Mouse (Mus musculus) WW6 (cell line): ENCODE data around the gene Rgs6.

Source experiments
- DNase-seq: peaks from one replicate; pipeline ENCODE4 v3.0.0-alpha.2; 2013; ENCODE audit warnings: low read depth, low spot score

Rgs6 gene

DNA sequence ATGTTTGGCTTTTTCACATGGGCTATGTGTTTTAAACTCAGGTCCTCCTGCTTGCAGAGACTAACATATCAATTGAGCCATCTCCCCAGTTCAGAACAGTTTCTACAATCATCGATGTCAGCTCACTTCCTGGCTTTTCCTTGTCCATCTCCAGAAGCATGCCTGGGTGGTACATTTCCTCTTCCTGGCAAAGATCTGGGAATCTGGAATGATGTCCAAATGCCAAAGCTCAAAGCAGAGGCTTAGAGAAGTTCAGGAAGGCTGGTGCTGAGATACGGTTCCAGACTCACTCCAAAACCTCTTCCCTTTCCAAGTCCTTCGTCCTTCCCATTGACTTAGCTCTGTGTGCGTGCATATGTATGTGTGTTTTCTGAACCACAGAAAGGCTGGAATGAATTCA, 59.8 kb downstream of the Rgs6 start:
- DNase-seq = no peak

DNA sequence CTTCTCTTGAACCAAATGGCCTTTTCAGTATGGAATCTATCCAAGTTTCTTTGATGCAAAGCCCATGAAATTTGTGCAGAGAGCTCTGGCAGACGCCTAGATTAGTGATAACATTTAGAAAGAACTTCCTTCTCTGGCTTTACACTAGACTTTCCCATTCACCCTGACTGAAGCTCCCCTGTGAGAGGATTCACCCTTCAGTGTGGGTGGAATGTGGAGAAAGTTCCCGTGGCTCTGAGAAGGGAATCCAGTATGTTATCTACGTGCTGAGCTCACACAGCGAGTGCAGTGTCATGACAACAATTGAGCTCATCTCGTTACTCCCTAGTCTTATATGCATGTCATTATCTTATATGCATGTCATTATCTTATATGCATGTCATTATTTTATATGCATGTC, 61.9 kb downstream of the Rgs6 start:
- no peak for DNase-seq

DNA sequence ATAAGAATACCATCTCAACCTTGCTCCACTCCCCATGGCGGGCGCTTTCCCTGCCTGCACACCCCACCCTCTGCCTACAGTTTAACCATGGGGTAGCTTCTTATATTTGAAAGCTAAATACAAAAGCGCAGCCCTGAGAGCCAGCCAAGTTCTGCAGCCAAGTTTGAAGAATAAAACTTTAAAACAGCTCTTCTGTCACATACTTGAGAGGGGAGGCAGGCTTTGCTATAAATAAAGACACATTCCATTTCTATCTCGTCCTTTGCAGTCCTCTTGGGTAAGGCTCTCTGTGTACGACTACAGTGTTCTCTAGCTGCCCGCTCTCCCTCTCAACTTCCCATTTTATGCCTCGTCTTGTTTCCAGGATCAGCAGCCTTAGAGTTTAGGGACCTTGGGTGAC, 76.5 kb downstream of the Rgs6 start:
- DNase-seq = no peak

DNA sequence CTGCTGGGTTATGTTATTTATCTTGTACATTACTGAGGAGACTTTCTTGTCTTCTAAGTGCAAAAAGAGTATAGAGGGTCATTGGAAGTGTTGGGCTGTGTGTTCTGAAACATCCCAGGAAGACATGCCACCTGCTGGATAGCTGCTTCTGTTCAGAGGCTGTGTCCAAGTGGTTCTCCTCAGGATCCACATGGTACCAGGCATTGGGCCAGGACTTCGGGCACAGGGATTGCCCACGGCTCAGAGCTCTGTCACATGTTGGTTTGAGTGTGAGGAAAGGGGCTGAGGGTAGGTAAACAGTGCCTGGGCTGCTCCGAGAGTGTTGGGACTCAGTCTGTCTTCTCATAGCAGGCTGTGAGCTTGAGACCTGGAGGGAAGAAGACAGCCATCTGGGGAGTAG, 79.3 kb downstream of the Rgs6 start:
- DNase-seq = no peak

DNA sequence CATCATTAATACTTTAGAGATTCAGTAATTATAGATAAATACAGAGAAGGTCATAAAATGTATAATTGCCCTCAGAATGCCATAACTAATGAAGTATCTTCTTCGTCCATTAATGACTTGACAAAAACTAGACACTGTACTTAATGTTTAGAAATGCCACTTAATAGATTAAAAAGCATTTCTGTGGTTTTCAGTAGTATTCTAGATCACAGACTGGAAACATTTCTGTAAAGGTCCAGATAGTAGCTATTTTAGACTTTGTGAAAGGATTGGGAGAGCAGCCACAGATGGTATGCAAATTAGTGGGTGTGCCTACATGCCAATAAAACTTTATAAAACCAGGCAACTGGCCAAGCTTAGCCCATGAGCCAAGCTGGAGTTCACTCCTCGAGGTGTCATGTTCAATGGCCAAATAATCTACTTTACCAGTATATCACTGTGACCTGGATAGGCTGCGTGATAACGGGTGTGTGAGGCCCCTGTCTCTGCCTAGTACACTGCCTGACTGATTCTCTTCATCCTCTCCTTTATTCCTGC, 82.2 kb downstream of the Rgs6 start:
- DNase-seq = no peak

DNA sequence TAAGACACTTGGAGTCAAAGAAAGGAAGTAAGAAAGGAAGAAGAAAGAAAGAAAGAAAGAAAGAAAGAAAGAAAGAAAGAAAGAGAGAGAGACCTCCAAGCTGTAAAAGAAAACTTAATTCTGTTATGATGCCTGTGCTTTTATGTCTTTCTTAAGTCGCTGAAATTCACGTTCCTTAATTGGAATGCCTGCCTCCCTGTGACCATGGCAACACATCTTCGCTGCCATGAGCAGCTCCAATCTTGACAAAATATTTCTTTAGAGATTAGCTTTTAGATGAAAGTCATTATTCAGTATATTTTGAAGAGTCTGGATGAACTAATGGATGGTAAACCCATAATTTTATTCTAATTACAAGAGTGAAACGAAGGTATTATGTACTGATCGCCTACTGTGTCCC, 83.5 kb downstream of the Rgs6 start:
- no peak for DNase-seq

DNA sequence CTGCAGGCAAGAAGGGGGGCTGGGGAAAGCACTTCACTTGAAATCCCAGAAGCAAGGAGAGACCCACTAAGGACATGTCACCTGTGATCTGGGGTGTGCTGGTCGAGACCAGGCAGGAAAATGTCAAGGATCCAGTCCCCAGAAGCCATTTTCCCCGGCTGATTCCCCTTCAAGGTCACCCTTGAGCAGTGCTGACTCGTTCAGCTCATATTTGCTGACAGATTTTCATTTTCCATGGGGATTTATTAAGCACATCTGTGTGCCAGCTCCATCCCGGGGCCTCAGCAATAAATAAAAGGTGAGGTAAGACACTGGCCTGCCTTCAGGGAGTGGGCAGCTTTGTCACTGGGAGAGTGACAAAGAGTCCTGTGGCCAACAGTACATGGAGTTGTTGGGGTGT, 87.0 kb downstream of the Rgs6 start:
- no peak for DNase-seq

DNA sequence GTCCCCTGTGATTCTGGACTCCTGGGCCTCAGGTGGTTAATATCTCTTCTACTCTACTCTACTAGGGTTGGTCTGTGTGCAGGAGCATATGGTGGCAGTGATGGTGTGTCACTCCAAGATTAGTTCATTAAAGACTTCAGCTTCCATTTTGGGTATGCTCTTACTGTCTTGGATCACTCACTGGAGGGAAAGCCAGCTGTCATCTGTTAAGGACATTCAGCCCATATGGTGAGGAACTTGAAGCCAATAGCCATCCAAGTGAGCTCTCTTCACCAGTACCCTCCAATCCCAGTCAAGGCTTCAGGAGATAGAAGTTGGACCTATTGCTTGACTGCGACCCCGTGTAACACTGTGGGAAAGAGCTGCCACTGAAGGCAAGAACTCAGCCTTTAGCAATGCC, 98.9 kb downstream of the Rgs6 start:
- no peak for DNase-seq

DNA sequence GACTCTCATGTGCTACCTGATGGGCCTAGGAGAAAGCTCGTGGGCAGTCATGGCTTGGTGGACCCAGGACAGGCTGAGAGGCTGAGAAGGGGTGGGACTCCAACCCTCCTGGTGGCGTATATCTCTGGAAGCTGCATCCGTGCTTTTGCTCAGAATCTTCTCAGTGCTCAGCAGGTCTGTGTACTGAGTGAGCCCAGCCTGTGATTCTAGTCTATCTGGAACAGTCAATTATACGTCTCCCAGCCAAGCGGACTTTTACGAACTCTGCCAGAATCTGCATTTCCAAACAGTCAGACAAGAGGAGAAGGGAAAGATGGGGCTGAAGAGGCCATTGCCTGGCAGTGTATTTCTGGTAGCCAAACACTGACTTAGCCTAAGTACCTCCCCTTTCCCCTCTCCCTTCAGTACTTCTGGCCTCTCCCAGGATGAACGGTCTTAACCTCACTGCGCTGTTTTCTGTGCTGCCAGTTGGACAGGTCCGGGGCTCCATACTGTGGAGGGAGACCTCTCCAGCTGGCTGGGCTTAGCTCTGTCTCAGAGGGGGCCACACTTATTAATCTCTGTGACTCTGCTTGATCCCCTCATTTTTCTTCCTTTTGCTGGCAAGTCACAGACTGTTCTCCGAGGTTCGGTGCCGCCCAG, 110.9 kb downstream of the Rgs6 start:
- no peak for DNase-seq

DNA sequence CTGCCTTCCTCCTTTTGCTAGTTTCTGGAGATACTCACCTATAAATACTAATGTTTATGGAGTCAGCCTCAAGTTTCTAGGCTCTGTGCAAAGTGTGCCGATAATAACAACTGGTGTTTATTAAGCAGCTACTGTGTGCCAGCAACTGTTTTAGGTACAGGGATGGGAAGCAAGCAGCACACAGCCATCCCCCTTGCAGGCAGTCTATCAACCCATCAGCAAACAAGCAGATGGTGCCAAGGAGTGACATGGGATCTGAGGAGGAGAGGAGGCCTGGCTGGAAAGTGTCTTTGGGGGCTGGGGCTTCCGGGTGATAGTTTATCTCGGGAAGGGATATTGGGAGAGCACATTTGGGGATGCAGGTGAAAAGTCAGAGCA, 111.4 kb downstream of the Rgs6 start:
- no peak for DNase-seq

DNA sequence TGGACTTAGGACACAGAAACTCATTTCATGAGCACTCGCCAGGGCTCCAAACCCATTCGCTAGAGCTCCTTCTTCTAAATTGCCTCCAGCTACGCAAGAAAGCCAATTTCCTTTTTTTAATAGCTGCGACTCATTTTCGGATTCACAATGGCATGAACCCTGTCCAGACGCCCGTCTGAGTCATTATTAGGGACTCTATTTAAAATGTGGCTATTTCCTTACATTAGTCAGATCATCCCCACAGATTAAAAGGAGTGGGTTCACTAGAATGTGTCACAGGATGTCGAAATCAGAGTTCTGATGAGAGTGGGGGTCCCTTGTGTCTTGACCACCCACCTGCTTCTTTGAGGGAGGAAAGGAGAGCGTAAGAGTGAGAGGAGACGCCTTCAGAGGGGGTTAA, 112.1 kb downstream of the Rgs6 start:
- no peak for DNase-seq

DNA sequence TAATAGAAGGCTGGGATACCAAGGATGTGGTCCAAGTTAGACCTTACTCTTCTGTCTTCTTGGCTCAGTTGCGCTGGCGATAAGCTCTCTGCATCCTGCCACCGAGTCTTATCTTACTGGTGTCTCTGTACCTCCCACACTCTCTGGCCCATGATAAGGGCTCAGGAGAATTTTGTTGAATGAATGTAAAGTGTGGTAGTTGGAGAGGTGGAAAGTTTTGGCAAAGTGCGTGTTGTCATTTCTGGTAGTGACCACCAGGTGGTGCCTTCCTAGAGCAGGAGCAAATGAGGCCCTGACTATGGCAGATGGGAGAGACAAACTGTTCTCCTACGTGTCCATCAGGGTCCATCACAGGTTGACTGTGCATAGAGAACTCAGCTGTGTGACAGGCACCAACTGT, 112.7 kb downstream of the Rgs6 start:
- peak; percentile 5 for DNase-seq

DNA sequence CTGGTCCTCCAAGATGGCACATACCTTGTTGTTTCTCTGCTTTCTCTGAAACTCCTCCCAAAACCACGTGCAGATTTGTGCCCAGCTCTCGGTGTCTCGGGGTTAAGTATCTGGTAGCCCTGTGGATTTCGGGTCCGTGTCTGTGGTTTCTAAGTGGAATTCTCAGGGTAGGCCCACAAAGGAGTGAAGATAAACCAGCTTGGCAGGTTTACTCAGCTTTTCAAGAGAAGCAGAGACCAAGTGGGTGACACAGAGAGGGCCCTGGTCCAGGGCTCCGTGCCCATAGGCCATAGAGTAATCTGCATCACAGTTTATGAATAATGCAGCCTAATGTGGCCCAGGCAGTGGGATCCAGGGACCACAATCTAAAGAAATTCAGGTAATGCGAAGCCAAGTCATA, 113.3 kb downstream of the Rgs6 start:
- no peak for DNase-seq

DNA sequence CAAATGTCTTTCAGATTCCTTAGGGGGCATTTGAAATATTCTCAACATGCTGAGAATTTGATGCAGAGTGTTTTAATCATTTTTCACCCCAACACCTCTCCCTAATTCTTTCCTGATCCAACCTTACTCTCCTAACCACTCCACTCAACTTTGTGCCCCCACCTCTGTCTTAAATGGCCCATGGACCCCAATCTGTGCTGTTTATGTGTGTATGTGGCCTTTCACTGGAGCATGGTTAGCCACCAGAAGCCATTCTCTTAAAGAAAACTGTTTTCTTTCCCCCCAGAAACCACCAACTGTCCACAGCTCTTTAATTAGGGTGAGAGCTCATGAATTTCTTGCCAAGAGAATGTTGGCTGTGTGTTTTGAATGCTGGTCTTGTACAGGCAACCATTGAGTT, 122.3 kb downstream of the Rgs6 start:
- no peak for DNase-seq

DNA sequence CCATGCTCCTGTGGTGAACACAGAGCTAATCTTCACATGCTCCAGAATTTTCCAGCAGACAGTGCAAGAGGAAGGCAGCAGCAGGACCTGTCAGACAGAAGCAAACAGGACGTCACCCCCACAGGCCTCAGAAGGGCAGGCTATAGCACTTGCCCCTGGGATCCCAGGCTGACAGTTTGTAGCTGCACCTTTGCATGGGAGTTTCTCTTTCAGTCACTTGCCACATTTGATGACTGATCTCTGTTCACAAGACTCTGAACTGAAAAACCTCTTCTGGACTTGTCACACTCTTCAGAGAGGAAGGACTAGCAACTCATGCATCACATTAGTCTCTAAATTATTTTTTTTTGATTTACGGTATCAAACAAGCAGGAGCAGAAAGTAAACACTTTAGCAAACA, 126.2 kb downstream of the Rgs6 start:
- no peak for DNase-seq

DNA sequence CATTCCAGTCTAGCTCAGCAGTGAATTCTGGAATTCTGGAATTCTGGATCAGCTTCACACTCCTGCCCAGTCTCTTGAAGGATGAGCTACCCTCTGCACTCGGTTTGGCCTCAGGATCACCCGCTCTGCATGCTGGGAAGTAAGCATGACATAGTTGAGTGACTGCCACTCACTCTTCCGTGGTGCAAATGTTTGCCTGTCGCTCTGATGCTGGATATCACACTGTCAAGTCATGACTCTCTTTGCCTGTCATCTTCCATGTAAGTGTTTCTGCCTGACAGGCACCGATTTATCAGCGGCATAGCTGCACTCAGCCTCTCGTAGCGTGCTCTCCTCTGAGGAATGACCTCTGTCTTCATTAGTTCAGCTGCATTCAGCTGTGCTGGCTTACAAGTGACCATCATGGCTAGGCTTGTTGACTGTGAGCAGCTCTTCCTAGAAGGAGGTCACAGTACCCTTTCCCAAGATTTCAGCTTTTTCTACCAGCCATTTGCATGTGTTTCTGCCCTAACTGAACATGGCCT, 135.0 kb downstream of the Rgs6 start:
- DNase-seq = no peak

DNA sequence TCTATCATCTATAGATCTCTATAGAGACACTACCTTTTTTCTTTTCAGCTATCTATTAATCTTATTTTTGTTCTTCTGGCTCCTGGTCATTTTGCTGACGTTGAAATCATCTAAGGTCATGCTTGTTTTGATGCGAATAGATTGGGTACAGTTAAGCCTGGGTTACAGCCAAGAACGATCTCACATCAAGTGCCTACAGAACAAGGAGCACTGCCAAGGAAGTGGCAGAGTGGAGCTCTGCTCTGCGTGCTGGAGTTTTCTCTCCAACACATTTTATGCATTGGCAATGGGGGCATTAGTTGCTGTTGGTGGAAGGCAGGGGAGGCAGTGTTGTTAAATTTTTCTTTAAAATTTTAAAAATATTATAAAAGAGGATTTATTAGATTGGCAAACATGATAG, 138.2 kb downstream of the Rgs6 start:
- no peak for DNase-seq

DNA sequence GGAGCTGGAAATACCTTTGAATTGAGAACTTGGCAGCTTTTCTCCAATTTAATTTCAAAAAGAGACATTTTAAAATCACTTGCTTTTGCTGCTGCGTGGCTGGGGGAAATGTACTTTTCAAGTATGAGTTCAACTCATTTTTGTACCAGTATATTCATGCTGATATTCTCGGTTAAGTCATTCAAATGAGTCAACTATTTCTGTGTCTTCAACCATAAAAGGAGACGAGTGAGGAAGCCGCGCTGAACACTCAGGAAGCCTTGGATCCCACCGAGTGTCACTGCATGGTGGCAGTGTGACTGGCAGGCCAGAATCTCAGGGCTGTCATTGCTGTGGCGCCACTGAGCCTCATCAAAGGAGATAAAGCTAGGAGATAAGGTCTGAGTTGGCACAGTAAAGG, 143.5 kb downstream of the Rgs6 start:
- DNase-seq = no peak

DNA sequence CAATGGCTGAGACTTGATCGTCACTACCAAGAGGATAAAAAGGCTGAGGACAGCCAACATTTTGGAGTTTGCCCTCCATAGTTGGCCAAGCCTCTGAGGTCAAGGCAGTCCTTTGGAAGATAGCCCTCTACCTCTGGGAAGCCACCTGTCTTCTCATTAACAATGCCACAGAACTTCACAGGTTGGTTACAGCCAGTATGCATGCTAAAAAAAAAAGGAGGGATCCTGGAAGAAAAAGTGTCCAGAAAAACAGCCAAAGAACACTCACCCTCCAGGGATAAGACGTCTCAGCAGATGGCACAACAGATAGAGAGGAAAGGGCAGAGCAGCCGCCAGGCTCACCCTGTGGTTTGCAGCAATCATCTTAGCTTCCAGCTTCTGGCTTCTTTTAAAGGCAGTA, 154.9 kb downstream of the Rgs6 start:
- DNase-seq = no peak

DNA sequence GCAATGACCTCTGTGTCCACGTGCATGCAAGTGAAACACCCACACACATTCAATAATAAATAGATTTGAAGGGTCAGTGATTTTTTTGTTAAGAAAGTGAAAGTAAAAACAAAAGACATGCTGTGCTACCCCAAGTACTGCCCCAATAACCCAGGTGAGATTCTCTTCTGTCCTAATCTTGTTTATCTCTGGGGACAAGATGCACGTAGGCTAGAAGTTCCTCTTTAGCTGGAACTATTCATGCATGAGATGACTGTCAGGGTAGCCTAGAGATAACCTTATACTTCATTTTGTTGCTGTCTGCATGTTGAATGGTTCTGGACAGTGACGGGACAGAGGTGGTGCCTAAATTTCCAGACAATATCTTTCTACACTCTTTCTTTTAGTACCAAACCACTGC, 155.9 kb downstream of the Rgs6 start:
- no peak for DNase-seq

DNA sequence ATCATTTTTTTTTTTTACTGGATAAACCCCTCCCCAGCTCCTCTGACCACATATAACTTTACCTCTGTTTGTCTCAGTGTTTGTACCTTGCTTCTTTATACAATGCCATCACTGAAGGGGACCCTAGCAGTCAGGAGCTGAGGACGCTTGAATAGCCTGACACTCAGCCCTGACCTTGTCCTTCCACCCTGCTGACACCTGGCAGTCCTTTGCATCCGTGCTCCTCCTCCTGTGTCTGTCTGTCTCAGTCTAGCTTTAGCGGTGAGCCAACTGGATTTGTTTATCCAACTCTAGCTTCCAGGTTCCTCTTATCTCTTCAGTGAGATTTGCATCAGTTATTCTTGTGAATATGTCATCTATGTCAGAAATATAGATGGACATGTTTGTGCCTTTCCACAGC, 156.7 kb downstream of the Rgs6 start:
- no peak for DNase-seq

DNA sequence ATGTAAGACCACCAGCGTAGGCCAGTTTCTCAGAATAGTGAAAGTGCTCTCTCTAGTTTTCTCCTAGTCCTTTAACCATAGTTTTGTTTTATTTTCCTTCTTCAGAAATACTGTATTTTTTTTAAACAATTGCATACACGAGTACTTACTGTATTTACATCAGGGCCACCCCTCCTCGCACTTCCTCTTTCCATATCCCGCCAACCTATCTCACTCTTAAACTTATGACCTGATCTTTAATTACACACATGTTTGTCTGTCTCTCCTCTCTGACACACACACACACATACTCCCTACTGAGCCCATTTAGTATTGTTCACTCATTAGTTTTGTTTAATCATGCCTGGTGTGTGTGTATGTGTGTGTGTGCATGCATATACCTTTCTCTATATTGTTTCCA, 159.0 kb downstream of the Rgs6 start:
- no peak for DNase-seq

DNA sequence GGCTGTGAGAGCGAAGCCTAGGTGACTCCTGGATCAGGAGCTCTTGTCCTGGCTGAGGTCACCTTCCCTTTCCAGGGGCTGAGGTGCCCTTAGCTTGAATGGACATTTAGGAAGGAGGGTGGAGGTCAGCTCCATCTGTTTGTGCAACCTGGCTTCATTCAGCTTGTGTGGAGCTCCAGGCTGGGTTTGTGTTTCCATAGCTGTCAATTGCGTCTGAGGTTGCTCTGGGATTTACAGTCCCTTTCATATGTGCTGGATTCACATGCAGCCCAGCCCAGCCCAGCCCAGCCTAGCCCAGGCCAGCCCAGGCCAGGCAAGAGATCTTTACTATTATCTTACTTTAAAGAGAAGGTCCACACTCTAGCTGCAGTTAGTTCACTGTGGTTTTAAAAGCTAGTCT, 163.8 kb downstream of the Rgs6 start:
- no peak for DNase-seq

DNA sequence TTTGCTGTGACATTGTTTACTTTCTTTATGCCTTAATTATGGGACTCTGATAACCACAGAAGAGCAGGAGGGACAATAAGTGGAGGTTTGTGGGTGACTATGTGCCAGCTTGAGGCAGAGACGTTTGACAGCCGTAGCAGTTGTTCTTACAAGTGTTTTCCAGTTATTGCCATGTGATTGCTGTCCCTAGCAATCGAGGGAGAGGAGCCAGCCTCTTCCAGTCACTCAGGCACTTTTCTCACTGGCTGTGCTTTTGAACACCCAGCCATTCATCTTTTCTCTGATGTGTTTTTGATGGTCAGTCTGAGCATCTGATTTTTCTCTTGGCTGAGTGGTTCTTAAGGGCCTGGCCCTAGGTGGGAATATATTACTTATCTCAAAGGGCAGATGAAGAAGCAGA, 166.4 kb downstream of the Rgs6 start:
- DNase-seq = no peak
